Mouse (Mus musculus) brain, embryonic 14.5 days (tissue): ENCODE measurements around the gene Zscan2. TPM values are rescaled to one million over a fixed set of nuclear protein-coding genes. Genes with fewer than 3 reads are reported as not detected.

Experiments
- DNase-seq: peaks from one replicate; pipeline ENCODE4 v3.0.0-alpha.2; 2011; ENCODE audit warnings: low read depth
- CTCF ChIP-seq: fragments of 200-500 bp; IDR thresholded peaks from 2 replicates; pipeline ENCODE4 v1.5.1; 2012; ENCODE audit warnings: inconsistent platforms, mild to moderate bottlenecking, moderate library complexity, borderline replicate concordance; ENCODE audit not compliant: insufficient read depth, insufficient read length; ENCODE audit errors: extremely low read depth
- POLR2A ChIP-seq: fragments of 200-500 bp; IDR thresholded peaks from 2 replicates; pipeline ENCODE4 v1.6.1; 2012; ENCODE audit warnings: mild to moderate bottlenecking, inconsistent platforms, borderline replicate concordance; ENCODE audit not compliant: poor library complexity, insufficient read depth, insufficient read length, severe bottlenecking; ENCODE audit errors: extremely low read depth
- polyA plus RNA-seq: library from polyadenylated mRNA; depleted of rRNA; stranded (reverse); fragments of >200 nt; gene quantifications from 2 replicates; pipeline ENCODE4 v1.2.3, GENCODE M21; 2012

The Zscan2 gene
- polyA plus RNA-seq, 1 experiment = 37.1 TPM

DNA sequence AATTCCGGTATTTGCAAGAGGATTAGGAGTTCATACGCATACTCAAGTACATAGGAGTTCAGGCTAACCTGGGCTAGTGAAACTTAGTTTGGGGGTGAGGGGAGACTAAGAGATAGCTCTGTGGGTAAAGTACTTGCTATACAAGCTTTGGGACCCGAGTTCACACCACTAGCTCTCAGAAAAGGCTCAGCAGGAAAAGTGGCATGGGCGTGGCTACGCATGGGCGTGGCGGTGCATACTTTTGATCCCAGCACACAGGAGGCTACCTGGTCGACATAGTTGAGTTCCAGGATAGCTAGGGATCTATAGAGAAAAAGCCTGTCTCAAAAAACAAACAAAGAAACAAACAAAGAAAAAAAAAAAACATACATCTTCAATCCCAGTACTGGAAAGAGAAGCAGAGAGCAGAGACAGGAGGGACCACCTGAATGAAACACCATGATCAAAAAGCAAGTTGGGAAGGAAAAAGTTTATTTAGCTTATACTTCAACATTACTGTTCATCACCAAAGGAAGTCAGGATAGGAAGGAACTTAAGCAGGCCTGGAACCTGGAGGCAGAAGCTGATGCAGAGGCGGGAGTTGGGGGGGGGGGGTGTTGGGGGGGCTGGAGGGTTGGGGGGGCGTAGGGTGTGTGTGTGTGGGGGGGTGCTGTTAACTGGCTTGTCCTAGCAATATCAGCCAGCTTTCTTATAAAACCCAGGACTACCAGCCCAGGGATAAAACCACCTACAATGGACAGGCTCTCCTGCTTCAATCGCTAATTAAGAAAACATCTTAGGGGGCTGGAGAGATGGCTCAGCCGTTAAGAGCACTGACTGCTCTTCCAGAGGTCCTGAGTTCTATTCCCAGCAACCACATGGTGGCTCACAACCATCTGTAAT lies 26.8 kb upstream of the Zscan2 start:
- TF ChIP-seq POLR2A (no peak), CTCF (no peak)
- no peak for DNase-seq

DNA sequence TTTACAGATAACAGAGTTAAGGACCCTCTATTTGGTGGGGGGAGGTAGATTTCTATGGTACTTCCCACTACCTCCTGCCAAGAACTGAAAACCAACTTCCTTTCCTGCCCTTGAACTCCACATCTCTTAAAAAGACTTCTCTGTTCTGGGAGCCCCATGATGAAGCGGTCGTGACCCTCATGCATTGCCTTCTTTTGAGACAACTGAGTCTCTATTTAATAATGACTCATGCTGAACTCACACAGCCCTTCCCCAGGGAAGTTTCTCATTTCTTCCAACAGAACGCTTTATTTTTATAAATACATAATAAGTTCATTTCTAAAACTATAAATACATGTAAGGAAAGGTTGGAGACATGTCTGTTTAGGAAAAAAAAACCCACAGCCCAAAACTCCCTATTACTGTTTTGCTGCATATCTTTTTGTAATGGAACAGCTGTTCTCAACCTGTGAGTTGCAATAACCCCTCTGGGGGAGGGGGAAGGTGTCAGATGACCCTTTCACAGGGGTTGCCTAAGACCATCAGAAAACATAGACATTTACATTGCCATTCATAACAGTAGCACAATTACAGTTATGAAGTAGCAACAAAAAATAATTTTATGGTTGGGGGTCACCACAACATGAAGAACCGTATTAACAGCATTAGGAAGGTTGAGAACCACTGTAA lies 24.6 kb upstream of the Zscan2 start:
- DNase-seq = no peak
- TF ChIP-seq POLR2A (no peak), CTCF (no peak)

DNA sequence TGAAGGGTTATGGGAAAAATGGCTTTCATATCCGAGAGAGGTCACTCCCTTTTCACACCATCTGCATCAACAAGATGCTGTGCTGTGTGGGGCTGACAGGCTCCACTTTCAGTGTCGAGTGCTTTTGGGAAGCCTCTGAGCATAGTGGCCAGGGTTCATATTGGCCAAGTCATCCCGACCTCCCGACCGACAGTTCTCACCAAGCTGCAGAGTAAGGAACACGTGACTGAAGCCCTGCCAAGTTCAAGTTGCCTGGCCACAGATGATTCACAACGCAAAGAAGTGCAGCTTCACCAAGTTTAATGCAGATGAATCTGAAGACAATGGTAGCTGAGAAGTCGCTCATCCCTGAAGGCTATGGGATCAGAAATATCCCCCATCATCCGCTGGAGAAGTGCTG lies 23.0 kb upstream of the Zscan2 start:
- no peak for TF ChIP-seq CTCF
- no peak for TF ChIP-seq POLR2A
- no peak for DNase-seq

DNA sequence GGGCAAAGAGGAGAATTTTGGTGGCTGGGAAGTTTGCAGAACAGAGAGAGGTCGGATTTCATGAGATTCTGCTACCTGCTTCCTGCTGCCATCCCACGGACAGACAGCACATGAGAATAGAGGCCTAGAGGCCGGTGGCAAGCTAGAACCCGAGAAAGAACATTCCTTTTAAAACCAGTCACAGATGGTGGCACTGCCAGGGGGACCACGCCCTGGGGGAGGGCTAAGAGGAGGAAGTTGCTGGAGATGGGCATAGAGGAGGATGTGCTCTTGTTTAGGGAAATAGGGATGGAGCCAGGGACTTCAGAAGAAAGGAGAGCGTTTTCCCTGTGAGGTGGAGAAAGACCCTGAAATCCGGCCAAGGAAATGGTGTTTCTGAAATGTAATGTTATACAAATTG lies 22.5 kb upstream of the Zscan2 start:
- no peak for DNase-seq
- no peak for TF ChIP-seq POLR2A

DNA sequence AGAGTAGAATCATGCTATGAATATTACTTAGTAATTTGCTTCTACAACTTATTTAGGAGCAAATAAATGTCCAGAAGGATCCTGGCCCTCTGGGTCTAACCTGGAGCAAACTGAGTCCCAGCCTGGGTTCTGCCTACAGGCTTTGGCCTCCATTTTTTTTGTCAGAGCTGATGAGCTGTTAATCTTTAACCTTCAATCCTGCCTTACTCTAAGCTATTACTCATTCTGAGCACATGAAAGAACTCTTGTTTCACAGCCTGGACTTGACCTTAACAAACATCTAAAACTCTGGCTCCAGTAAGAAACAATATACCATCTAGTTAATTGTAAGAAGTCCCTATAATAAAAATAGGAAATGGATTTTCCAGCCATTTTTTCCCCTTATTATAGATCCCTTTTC lies 21.0 kb upstream of the Zscan2 start:
- DNase-seq = no peak
- no peak for TF ChIP-seq POLR2A
- TF ChIP-seq CTCF = no peak

DNA sequence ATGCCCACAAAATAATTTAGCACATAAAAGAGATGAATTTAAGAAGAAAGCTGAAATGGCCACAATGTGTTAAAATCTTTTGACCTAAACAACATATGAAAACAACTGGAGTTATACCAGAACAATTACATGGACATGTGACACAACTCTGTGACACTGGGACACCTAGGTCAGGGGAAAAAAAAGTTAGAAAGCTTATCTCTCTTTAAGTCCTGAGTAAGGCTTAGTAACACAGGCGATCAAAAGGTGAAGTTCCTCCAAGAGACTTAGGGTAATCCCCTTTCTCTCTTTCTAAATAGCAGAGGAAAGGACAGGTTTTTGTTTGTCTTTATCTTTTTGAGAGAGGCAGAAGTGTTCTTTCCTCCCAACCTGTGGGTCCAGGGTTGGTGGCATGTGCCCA lies 20.5 kb upstream of the Zscan2 start:
- DNase-seq = no peak
- TF ChIP-seq POLR2A (no peak), CTCF (no peak)

DNA sequence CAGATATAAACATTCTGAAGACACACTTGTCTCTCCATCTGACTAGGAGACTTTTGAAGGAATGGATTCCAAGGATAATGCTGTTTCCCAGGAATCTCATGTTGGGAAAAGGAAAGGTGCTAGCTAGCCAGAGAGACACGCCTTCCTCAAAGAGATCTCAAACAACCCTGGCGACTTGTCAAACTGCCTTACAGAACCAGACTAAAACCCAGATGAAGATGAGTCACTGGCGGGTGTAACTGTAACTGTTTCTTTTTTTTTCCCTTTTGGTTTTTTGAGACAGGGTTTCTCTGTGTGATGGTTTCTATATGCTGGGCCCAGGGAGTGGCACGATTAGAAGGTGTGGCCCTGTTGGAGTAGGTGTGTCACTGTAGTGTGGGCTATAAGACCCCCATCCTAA lies 19.8 kb upstream of the Zscan2 start:
- no peak for DNase-seq
- TF ChIP-seq CTCF (no peak), POLR2A (no peak)

DNA sequence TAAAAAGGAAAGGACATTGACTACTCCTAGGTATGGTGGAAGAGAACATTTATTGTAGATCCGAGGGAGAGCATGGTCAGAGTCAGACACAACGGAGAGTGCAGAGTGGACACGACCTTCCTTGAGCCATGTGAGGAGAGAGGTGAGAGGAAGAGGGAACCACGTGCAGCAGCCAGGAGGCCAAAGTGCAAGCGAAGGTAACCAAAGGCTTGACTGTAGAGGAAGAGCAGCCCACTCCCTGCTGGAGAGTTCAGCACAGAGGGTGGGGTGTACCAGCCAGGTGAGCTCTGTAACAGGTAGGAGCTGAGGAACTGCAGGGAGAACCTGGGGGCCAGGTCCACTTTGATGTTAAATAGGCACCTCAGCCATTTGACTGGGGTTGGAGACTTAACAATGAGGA lies 18.6 kb upstream of the Zscan2 start:
- TF ChIP-seq CTCF = no peak
- TF ChIP-seq POLR2A = no peak
- DNase-seq = no peak

DNA sequence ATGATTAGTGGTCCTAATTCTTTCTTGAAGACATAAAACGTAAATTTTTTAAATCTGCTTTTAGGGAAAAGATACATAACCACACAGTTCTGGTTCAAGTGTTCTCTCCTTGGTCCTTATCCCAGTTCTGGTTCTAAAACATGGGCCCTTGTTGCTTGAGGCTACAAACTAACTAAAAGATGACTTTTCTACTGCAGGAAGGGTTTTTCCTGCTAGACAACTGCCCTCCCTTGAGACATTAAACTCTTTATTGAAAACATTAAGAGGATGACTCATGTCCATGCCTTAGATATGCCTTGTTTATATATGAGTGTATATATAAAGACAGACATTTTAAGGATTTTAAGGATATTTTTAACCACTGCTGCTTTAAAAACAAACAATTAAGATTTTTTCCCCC lies 17.5 kb upstream of the Zscan2 start:
- TF ChIP-seq CTCF = no peak
- TF ChIP-seq POLR2A = no peak
- no peak for DNase-seq

DNA sequence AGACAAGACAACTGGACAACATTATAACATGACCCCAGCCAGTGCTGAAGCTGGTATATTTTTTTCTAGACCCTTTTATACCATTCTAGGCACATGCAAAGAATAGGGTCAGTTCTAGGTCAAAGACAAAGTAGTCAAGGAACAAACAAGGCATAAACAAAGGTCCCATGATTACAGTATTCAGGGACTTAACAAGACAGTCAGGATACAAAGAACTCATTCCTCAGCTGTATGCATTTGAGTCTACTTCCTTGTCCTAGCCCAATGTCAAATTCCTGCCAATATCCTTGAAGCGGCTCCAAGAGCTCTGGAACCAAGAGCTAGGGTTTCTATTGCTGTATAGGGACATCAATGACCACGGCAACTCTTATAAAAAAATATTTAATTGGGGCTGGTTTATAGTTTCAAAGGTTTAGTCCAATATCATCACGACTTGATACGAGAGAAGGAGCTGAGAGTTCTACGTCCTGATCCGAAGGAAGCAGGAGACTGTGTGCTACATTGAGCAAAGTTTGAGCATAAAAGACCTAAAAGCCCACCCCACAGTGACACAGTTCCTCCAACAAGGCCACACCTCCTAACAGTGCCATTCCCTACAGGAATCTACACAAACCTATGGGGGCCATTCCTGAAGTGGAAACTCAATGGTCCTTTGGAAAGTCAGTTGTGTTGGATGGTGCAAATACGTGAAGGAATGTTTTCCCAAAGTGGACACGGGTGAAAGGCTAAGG lies 16.6 kb upstream of the Zscan2 start:
- TF ChIP-seq CTCF (no peak), POLR2A (no peak)
- DNase-seq = no peak

DNA sequence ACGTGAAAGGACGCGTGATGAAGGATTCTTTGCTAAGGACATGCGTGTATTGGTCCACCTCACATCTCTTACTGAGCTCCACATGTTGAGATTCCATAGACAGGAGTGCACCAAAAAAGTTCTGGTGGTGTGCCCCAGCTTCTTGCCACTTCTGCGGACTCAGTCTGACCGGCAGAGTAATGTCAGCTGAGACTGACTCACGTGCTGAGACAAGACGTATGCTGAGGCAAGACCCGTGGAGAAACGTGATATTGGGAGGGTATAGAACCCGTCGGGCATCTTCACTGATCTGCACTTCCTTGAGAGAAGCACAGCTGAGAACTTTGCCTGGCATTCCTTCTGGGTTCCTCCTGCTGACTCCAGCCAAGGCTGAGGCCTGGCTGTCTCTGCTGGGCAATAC lies 16.0 kb upstream of the Zscan2 start:
- TF ChIP-seq CTCF = no peak
- TF ChIP-seq POLR2A = no peak
- no peak for DNase-seq
